Mouse (Mus musculus) spleen, adult 18-20 months (tissue): Measurements from ENCODE around the gene Rem2.

Source experiments
- DNase-seq, 2 experiments: peaks; one replicate each; pipeline ENCODE4 v3.0.0; 2022; ENCODE audit warnings: mixed read lengths in 2 of 2

Rem2 gene

GRCm38 (mm10) chr14:54492345-54493131 lies 16.6 kb downstream of the Rem2 start:
- DNase-seq = no peak

GRCm38 (mm10) chr14:54493236-54493635 lies 17.3 kb downstream of the Rem2 start:
- no peak for DNase-seq

DNA sequence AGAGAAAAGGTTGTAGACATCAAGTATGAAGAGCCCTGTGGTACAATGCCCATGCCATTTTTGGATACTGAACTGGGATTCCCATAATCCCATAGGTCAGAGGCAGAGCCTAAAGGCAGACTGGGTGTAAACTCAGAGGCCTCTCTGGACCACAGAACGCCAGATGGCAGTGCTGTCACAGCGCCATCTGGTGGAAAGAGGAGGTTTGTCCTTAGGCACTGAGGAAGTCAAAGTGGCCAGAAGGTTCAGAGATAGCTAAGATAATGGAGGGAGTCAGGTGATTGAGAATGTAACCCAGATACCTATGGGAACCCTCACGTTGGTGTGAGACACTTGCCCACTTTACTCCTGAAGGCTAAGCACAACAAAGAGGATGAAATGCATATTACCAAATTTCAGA lies 18.3 kb downstream of the Rem2 start:
- DNase-seq = peak; percentile 51 to 73

- DNase-seq = no peak
These were observed 20.8 kb downstream of the Rem2 start for GRCm38 (mm10) chr14:54496706-54497105.

DNA sequence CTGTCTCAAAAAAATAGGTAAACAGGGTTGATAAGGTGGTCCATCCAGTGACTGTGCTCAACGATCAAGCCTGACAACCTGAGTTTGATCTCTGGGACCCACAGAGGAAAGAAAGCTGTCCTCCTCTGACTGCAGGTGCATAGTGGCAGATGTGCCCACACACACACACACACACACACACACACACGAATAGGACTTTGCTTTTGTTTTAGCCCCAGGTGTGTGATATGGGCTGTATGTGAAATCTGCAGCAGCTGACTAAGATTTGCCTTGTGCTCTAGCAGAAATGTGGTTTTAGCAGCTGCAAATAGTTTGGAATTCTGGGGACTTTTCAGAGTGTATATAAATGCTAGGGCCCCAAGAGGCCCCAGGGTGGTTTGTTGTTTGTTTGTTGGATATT lies 23.4 kb downstream of the Rem2 start:
- no peak for DNase-seq

GRCm38 (mm10) chr14:54501365-54501764 lies 25.5 kb downstream of the Rem2 start:
- DNase-seq = no peak

GRCm38 (mm10) chr14:54503092-54503491 lies 27.2 kb downstream of the Rem2 start:
- DNase-seq = no peak

- no peak for DNase-seq
These were observed 33.9 kb downstream of the Rem2 start for GRCm38 (mm10) chr14:54509774-54510173.

DNA sequence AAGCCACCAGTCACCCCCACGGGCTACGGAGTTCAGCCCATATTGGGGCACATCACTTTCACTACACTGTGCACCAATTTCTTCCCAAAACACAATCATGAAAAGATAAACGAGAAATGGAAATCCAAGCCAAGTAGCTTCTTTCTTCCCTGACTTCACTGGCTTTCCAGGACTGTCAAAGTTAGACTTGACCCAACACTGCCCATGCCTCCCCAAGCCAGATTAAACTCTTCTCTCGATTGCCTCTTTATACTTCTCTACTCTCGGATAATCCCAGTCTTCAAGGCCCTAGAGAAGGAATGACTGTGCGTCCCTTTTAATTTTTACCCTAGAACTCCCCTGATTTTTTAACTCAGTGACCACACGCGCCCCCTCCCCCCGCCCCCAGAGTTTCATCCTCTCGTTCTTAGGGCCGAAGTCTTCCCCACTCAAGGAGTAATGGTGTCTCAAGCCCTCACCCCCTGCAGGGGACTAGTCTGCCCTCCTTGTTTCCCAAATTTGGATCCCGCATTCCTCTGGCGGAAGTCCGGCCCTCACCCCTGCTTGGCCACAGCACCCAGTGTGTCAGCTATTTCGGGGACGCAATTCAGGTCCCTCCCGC lies 40.9 kb downstream of the Rem2 start:
- DNase-seq = no peak

DNA sequence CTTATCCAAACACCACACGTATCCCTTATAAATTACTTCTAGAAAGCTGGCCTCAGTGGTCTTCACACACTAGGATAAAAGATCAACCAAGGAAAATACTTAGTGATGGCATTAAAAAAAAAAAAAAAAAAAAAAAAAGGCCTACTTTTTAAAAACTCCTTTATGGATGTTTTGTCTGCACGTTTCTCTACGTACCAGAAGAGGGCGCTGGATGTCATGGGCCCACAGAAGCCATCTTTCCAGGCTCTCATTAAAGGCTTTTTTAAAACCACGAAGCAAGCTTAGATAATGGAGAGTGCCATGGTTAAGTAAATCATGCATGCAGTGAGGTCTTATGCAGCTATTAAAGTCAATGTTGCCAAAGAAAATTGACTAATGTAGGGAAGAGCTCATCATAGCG lies 47.7 kb downstream of the Rem2 start:
- DNase-seq = no peak

- DNase-seq = no peak
These were observed 51.5 kb downstream of the Rem2 start for GRCm38 (mm10) chr14:54527227-54528006.

- no peak for DNase-seq
These were observed 52.1 kb downstream of the Rem2 start for GRCm38 (mm10) chr14:54528007-54528393.

GRCm38 (mm10) chr14:54528446-54529111 lies 52.7 kb downstream of the Rem2 start:
- DNase-seq = peak; percentile 53 to 83
